Comparison of ENCODE assay signal across 8 mouse cellular contexts in genomic region chr13:100892647-100893071, GRCm38 (mm10). TPM values are rescaled to one million over a fixed set of nuclear protein-coding genes. Genes with fewer than 3 reads are reported as not detected.
A peak's percentile ranks its signal among the peaks of the same experiment; 100 is the strongest.
DNase-seq lines count a peak whose midpoint lies in the region; ATAC-seq and TF ChIP-seq lines count a peak whose summit lies in the region.

No protein-coding gene starts in this region.

- WGBS in intestine, embryonic 15.5 days: 61% methylated on average over 13 of the region's 13 CpGs
- WGBS in intestine, postnatal 0 days: 58% methylated on average over 13 of the region's 13 CpGs
- WGBS in forebrain, embryonic 16.5 days: 9% methylated on average over 13 of the region's 13 CpGs
- 27% methylated on average over 13 of the region's 13 CpGs for WGBS in limb, embryonic 15.5 days

- H3K27me3 ChIP-seq in intestine, embryonic 15.5 days (replicated peaks): no peaks in the 10 kb centered on the region
- H3K27me3 ChIP-seq in intestine, postnatal 0 days (replicated peaks; ENCODE audit: control insufficient read depth, insufficient read depth, low read length): no peaks in the 10 kb centered on the region
- no peaks in the 10 kb centered on the region for H3K27me3 ChIP-seq in forebrain, embryonic 16.5 days (replicated peaks; ENCODE audit: control insufficient read depth, insufficient read depth, low read length)
- no peaks in the 10 kb centered on the region; the same call in 1 of the 2 replicates for H3K27me3 ChIP-seq in limb, embryonic 15.5 days

- no peak overlapping the region for H3K9ac ChIP-seq in intestine, embryonic 15.5 days
- no peak overlapping the region for H3K9ac ChIP-seq in intestine, postnatal 0 days (ENCODE audit: low read depth, low read length)
- no peak overlapping the region for H3K9ac ChIP-seq in forebrain, embryonic 16.5 days (replicated peaks; ENCODE audit: low read depth, low read length)
- no peak overlapping the region for H3K9ac ChIP-seq in limb, embryonic 15.5 days

- ATAC-seq in intestine, embryonic 15.5 days: no peak
- ATAC-seq in intestine, postnatal 0 days: no peak
- peak; percentile 51 for ATAC-seq in forebrain, embryonic 16.5 days
- 0 out of 2 replicates have a peak, but pooled peaks have one; percentile 35 for ATAC-seq in limb, embryonic 15.5 days (ENCODE audit: insufficient number of reproducible peaks, low FRiP score, low TSS enrichment, low read depth)

- no peaks in the 10 kb centered on the region for H3K9me3 ChIP-seq in intestine, embryonic 15.5 days
- H3K9me3 ChIP-seq in intestine, postnatal 0 days (ENCODE audit: control insufficient read depth): no peaks in the 10 kb centered on the region
- no peaks in the 10 kb centered on the region for H3K9me3 ChIP-seq in forebrain, embryonic 16.5 days (ENCODE audit: control insufficient read depth, low read length)
- H3K9me3 ChIP-seq in limb, embryonic 15.5 days: no peaks in the 10 kb centered on the region

- H3K27ac ChIP-seq in intestine, embryonic 15.5 days: no peak overlapping the region
- no peak overlapping the region for H3K27ac ChIP-seq in intestine, postnatal 0 days (ENCODE audit: low read depth, low read length)
- H3K27ac ChIP-seq in forebrain, embryonic 16.5 days (ENCODE audit: low read length): no peak overlapping the region
- peak overlapping the region; percentile 67 for H3K27ac ChIP-seq in limb, embryonic 15.5 days

- no peak overlapping the region for H3K4me3 ChIP-seq in intestine, embryonic 15.5 days (replicated peaks)
- H3K4me3 ChIP-seq in intestine, postnatal 0 days (ENCODE audit: low read depth, low read length): no peak overlapping the region
- peak overlapping the region; percentile 31 for H3K4me3 ChIP-seq in forebrain, embryonic 16.5 days (replicated peaks; ENCODE audit: low read length)
- H3K4me3 ChIP-seq in limb, embryonic 15.5 days: peak overlapping the region; percentile 14

- H3K4me1 ChIP-seq in intestine, embryonic 15.5 days (replicated peaks): no peaks in the 10 kb centered on the region
- H3K4me1 ChIP-seq in intestine, postnatal 0 days (replicated peaks; ENCODE audit: control insufficient read depth, insufficient read depth, low read length): no peaks in the 10 kb centered on the region
- peaks cover 6% of the 10 kb centered on the region for H3K4me1 ChIP-seq in forebrain, embryonic 16.5 days (replicated peaks; ENCODE audit: control insufficient read depth, insufficient read depth, low read length)
- peaks cover 13% of the 10 kb centered on the region; the same call in 1 of the 2 replicates for H3K4me1 ChIP-seq in limb, embryonic 15.5 days

- no peaks in the 10 kb centered on the region for H3K36me3 ChIP-seq in intestine, embryonic 15.5 days
- no peaks in the 10 kb centered on the region for H3K36me3 ChIP-seq in intestine, postnatal 0 days (ENCODE audit: control insufficient read depth, insufficient read depth)
- H3K36me3 ChIP-seq in forebrain, embryonic 16.5 days (ENCODE audit: control insufficient read depth, insufficient read depth): no peaks in the 10 kb centered on the region
- H3K36me3 ChIP-seq in limb, embryonic 15.5 days: no peaks in the 10 kb centered on the region

- peak; percentile 3 for DNase-seq in adipocyte (ENCODE audit: low spot score)
- DNase-seq in ovary, postnatal 10 days (ENCODE audit: low spot score): no peak
- no peak for DNase-seq in urinary bladder, postnatal 4 days (ENCODE audit: low spot score in 2 of 2)
- DNase-seq in adrenal gland, adult 2 months: no peak

- TF ChIP-seq CTCF in intestine, postnatal 0 days (IDR thresholded peaks at IDR 0.05; ENCODE audit: low read depth): no peak

- 0 out of 2 replicates have a peak overlapping the region, but pooled peaks have one; percentile 11 for H3K4me2 ChIP-seq in intestine, embryonic 15.5 days (replicated peaks)
- H3K4me2 ChIP-seq in intestine, postnatal 0 days (replicated peaks; ENCODE audit: low read depth): no peak overlapping the region
- peak overlapping the region; percentile 54 for H3K4me2 ChIP-seq in forebrain, embryonic 16.5 days (ENCODE audit: low read length)
- peak overlapping the region; percentile 46 for H3K4me2 ChIP-seq in limb, embryonic 15.5 days

RNA-seq across cellular contexts. Expression of gene Slc30a5, which starts 59.4 kb away (rescaled TPM):
- polyA plus RNA-seq in intestine, embryonic 15.5 days (2015; fragmentation: Nextera tagmentation; extraction: Ambion mirVana): 68.7 and 68.9 TPM in 2 replicates
- polyA plus RNA-seq in intestine, postnatal 0 days (2015; fragmentation: Nextera tagmentation; extraction: Ambion mirVana): 52.9 and 55.7 TPM in 2 replicates
- polyA plus RNA-seq in forebrain, embryonic 16.5 days (2015; fragmentation: Nextera tagmentation; extraction: Ambion mirVana): 34.9 and 38.8 TPM in 2 replicates
- 57.4 and 64.1 TPM in 2 replicates for polyA plus RNA-seq in limb, embryonic 15.5 days (2015; fragmentation: Nextera tagmentation; extraction: Ambion mirVana)
- total RNA-seq in adrenal gland, adult 2 months (2021): 10 to 100 TPM; 42.5 to 45.0 TPM
- polyA plus RNA-seq in adrenal gland, adult 2 months (2012; rRNA removed): 16.9 and 19.8 TPM in 2 replicates

Comparison
In these comparisons a context has a peak if more than half of its experiments do, and no peak if none do; other contexts are left out.
1. ATAC-seq: peak in forebrain, embryonic 16.5 days (single experiment) and limb, embryonic 15.5 days (single experiment); none in intestine, embryonic 15.5 days (single experiment) and intestine, postnatal 0 days (single experiment).
2. H3K4me3 ChIP-seq: peak in forebrain, embryonic 16.5 days (single experiment) and limb, embryonic 15.5 days (single experiment); none in intestine, embryonic 15.5 days (single experiment) and intestine, postnatal 0 days (single experiment).